Mouse (Mus musculus) midbrain, embryonic 11.5 days (tissue): ENCODE results near the gene Rpl13. TPM values are rescaled to one million over a fixed set of nuclear protein-coding genes. Genes with fewer than 3 reads are reported as not detected.

ENCODE experiments used
- ATAC-seq: fragments of 200-750 bp; cut with Nextera tagmentation; 2 replicates; pipeline ENCODE4 v1.8.0; 2017; ENCODE audit warnings: moderate TSS enrichment, moderate library complexity; ENCODE audit not compliant: low FRiP score
- DNase-seq: peaks from one replicate; pipeline ENCODE4 v3.0.0; 2015; ENCODE audit warnings: low spot score; ENCODE audit errors: missing footprints
- H3K27ac ChIP-seq: fragments of 300-500 bp; sonication (generic); 2 replicates; pipeline ENCODE4 v1.5.1; 2014; ENCODE audit warnings: low read depth, low read length
- H3K27me3 ChIP-seq: fragments of 300-500 bp; sonication (generic); 2 replicates; pipeline ENCODE4 v1.6.1; 2014; ENCODE audit warnings: mild to moderate bottlenecking, low read length, moderate library complexity, mixed read lengths; ENCODE audit not compliant: control insufficient read depth, insufficient read depth
- H3K36me3 ChIP-seq: fragments of 300-500 bp; sonication (generic); 2 replicates; pipeline ENCODE4 v1.6.1; 2014; ENCODE audit warnings: mild to moderate bottlenecking, low read length, moderate library complexity, mixed read lengths; ENCODE audit not compliant: control insufficient read depth, insufficient read depth
- H3K4me1 ChIP-seq: fragments of 300-500 bp; sonication (generic); 2 replicates; pipeline ENCODE4 v1.6.1; 2014; ENCODE audit warnings: low read length; ENCODE audit not compliant: control insufficient read depth, insufficient read depth
- H3K4me2 ChIP-seq: fragments of 300-500 bp; sonication (generic); 2 replicates; pipeline ENCODE4 v1.6.1; 2014; ENCODE audit warnings: mild to moderate bottlenecking, moderate library complexity
- H3K4me3 ChIP-seq: fragments of 300-500 bp; sonication (generic); 2 replicates; pipeline ENCODE4 v1.5.1; 2014; ENCODE audit warnings: low read depth, low read length
- H3K9ac ChIP-seq: fragments of 300-500 bp; sonication (generic); 2 replicates; pipeline ENCODE4 v1.6.1; 2014; ENCODE audit warnings: low read length
- H3K9me3 ChIP-seq: fragments of 300-500 bp; sonication (generic); 2 replicates; pipeline ENCODE4 v1.6.1; 2016; ENCODE audit warnings: low read length; ENCODE audit not compliant: control insufficient read depth
- WGBS: fragments of 180-500 bp; shearing (Covaris S2); extraction: QIAGEN DNeasy Blood & Tissue Kit; methylation state at CpG from one replicate; pipeline ENCODE4 v1.1.7; 2014; 5-methylcytosine and 5-hydroxymethylcytosine counted together
- polyA plus RNA-seq: library from polyadenylated mRNA; unstranded; fragments of >200 nt; fragmentation: Nextera tagmentation; extraction: Ambion mirVana; gene quantifications from 2 replicates; pipeline ENCODE4 v1.2.1, GENCODE M21; 2014

The Rpl13 gene
- polyA plus RNA-seq, 1 experiment from 2014 or later = 1,403 TPM

DNA sequence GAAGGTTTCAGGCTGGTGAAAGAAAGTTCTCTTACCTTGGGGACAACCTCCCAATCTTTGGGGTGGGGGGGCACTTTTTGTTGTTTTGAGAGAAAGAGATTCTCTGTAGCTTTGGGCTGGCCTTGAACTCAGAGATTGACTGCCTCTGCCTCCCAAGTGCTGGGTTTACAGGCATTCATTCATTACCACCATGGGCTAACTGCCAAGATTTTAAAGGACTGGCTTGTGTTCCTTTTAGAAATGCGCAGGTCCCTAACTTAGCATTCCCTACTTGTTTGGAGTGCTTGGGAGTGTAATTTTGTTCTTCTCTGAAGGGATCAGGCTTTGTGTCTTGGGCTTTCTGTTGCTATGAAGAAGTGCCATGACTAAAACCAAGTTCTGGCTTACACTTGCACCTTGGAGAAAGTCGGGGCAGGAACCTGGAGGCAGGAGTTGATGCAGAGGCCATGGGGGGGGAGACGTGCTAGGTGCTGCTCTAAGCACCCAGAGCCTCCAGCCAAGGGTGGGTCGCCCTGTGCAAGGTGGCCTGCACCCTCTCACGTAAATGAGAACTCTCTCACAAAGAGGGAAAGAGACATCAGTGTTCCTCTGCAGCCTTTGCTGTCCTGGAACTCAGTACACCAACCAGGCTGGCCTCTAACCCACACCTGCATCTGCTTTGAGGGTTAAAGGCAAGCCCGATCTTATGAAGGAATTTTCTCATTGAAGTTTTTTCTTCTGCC, 2.1 kb downstream of the Rpl13 start:
- peak overlapping the region; percentile 97 for H3K9ac ChIP-seq
- H3K4me3 ChIP-seq = no peak overlapping the region
- H3K36me3 ChIP-seq = peaks cover 7% of the 10 kb centered on the region; the same call in 1 of the 2 replicates
- peak overlapping the region; percentile 92 for H3K4me2 ChIP-seq
- ATAC-seq (no peak), DNase-seq (peak; percentile 76)
- H3K9me3 ChIP-seq = no peaks in the 10 kb centered on the region
- H3K27ac ChIP-seq = no peak overlapping the region
- 87% methylated on average over 6 of the region's 6 CpGs for WGBS
- H3K4me1 ChIP-seq = peaks cover 11% of the 10 kb centered on the region
- no peaks in the 10 kb centered on the region for H3K27me3 ChIP-seq

DNA sequence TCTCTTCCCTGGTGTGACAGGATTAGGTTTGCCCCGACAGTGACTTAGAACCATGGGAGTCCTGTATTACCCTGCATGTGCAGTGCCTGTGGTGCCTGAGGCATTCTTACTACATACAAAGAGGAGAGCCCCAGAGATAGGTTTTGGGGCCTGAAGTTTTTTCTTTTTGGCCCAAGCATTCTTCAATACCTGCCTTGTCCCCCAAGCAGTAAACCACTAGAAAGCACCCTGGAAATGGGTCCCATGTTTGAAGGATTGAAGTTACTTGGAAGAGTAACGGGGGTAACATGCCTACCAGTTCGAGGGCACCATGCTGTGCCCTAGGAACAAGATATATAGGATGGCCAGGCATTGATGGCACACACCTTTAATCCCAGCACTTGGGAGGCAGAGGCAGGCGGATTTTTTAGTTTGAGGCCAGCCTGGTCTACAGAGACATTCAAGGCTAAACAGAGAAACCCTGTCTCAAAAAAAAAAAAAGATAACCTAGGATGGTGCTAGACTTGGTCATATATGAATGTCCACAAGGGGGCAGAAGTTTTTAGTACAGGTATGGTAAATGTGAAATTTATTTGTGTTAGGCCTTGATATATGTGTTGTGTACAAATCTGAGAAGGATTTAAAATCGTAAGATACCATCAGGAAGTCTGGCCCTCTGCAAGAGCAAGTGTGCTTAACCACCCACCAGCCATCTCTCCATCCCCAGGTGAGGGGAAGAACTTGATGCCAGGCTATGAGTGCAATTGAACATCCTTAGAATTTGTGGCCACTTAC, 3.6 kb downstream of the Rpl13 start:
- Histone ChIP-seq H3K9ac (no peak overlapping the region), H3K4me2 (no peak overlapping the region), H3K4me3 (no peak overlapping the region), H3K27ac (no peak overlapping the region), H3K4me1 (peaks cover 11% of the 10 kb centered on the region), H3K36me3 (peaks cover 7% of the 10 kb centered on the region; the same call in 1 of the 2 replicates), H3K9me3 (no peaks in the 10 kb centered on the region), H3K27me3 (no peaks in the 10 kb centered on the region)
- peak; percentile 90 for DNase-seq
- WGBS = 65% methylated on average over 5 of the region's 5 CpGs
- no peak for ATAC-seq

DNA sequence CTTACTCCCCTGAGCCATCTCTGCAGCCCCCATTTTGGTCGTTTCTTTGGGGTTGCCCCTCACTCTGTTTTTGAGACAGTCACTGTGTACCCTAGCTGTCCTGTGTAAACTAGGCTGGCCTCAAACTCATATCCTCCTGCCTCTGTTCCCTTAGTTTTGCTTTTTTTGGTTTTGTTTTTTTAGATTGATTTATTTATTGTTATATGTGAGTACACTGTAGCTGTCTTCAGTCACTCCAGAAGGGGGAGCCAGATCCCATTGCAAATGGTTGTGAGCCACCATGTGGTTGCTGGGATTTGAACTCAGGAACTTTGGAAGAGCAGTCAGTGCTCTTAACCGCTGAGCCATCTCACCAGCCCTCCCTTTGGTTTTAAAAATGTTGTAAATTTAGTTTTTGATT, 4.4 kb downstream of the Rpl13 start:
- Histone ChIP-seq H3K4me3 (no peak overlapping the region), H3K27ac (no peak overlapping the region), H3K36me3 (peaks cover 7% of the 10 kb centered on the region; the same call in 1 of the 2 replicates), H3K9me3 (no peaks in the 10 kb centered on the region), H3K4me2 (no peak overlapping the region), H3K27me3 (no peaks in the 10 kb centered on the region), H3K9ac (no peak overlapping the region), H3K4me1 (peaks cover 11% of the 10 kb centered on the region)
- no peak for ATAC-seq
- peak; percentile 85 for DNase-seq
- WGBS = 50% methylated on average over 2 of the region's 2 CpGs

DNA sequence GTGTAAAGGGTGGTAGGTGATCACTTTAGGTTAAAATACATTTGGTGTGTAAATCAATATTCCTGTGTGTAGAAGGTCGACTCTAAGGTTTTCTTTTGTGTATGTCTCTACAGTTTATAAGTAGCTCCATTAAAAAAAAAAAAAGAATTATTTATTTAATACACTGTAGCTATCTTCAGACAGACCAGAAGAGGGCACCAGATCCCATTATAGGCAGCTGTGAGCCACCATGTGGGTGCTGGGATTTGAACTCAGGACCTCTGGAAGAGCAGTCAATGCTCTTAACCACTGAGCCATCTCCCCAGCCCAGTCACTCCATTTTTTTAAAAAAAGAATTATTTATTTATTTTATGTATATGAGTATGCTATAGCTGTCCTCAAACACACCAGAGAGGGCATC, 5.9 kb downstream of the Rpl13 start:
- peaks cover 9% of the 10 kb centered on the region for H3K4me1 ChIP-seq
- WGBS = 71% methylated on average over 1 of the region's 1 CpGs
- H3K4me3 ChIP-seq = no peak overlapping the region
- no peak overlapping the region for H3K27ac ChIP-seq
- H3K4me2 ChIP-seq = no peak overlapping the region
- no peak overlapping the region for H3K9ac ChIP-seq
- no peaks in the 10 kb centered on the region for H3K27me3 ChIP-seq
- ATAC-seq (no peak), DNase-seq (peak; percentile 74)
- peaks cover 7% of the 10 kb centered on the region; the same call in 1 of the 2 replicates for H3K36me3 ChIP-seq
- H3K9me3 ChIP-seq = no peaks in the 10 kb centered on the region

DNA sequence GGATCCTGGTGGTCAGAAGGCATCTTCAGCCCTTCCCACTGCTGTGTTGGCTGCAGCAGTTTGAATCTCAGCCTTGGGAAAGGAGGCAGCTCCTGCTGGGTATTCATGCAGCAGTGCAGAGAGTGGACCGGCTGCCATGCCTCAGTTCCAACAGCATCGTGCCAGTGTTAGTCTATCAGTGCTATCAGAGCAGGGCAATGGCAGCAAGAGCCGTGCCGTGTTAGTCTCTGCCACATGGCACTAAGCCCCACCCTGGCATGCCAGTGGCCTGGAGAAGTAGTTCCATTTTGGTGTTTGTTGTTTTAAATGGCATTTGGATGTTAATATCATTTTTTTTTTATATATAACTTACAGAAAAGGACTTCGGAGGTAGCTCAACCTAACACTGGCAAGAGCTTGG, 6.8 kb downstream of the Rpl13 start:
- DNase-seq (peak; percentile 70), ATAC-seq (no peak)
- peaks cover 7% of the 10 kb centered on the region; the same call in 1 of the 2 replicates for H3K36me3 ChIP-seq
- peaks cover under 1% of the 10 kb centered on the region; the same call in 1 of the 2 replicates for H3K4me1 ChIP-seq
- WGBS = 91% methylated on average over 5 of the region's 5 CpGs
- no peak overlapping the region for H3K4me3 ChIP-seq
- H3K9me3 ChIP-seq = no peaks in the 10 kb centered on the region
- no peak overlapping the region for H3K4me2 ChIP-seq
- no peak overlapping the region for H3K27ac ChIP-seq
- no peak overlapping the region for H3K9ac ChIP-seq
- H3K27me3 ChIP-seq = no peaks in the 10 kb centered on the region

DNA sequence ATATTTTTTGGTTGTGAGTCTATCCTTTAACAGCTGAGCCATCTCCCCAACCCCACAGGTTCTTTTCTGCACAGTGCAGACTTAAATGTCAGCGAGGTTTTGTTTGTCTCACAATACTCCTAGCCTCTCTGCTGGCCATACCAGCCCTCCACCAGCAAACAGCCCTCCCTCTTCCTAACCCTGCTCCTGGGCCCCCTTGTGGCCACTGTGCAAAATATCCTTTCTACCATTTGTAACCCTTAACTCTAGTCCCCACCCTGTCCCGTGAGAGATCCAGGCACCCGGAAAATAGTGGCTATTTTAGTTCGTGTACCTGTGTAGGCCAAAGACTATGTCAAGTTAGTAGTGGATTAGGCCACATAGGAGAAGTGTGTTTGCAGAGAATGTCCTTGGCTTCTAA, 8.5 kb downstream of the Rpl13 start:
- 24% methylated on average over 4 of the region's 4 CpGs for WGBS
- Histone ChIP-seq H3K4me3 (no peak overlapping the region), H3K4me2 (no peak overlapping the region), H3K9me3 (no peaks in the 10 kb centered on the region), H3K36me3 (no peaks in the 10 kb centered on the region), H3K27ac (no peak overlapping the region), H3K9ac (no peak overlapping the region), H3K4me1 (no peaks in the 10 kb centered on the region), H3K27me3 (peaks cover 1% of the 10 kb centered on the region)
- ATAC-seq (0 out of 2 replicates have a peak, but pooled peaks have one; percentile 48), DNase-seq (peak; percentile 94)

DNA sequence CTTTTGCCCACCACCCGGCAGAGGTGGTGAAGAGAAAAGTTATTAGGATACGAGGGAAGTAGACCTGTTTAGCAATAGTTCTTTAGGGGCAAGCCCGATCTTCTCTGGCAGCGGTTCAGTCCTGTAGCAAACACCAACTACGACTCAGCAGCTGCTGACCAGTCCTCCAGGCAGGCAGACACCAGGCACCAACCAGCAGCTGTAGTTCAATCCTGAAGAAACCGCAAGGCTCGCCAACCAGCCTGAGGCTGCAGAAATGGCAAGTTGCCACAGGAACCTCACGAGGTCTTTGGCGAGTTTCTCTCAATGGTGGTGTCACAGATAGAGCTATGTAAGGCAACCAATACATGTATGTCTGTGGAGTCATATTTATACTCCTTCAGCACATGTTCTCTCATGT, 10.7 kb downstream of the Rpl13 start:
- peaks cover 8% of the 10 kb centered on the region for H3K4me1 ChIP-seq
- ATAC-seq (no peak), DNase-seq (no peak)
- no peak overlapping the region for H3K9ac ChIP-seq
- no peak overlapping the region for H3K27ac ChIP-seq
- 85% methylated on average over 9 of the region's 9 CpGs for WGBS
- no peak overlapping the region for H3K4me3 ChIP-seq
- no peaks in the 10 kb centered on the region for H3K9me3 ChIP-seq
- H3K27me3 ChIP-seq = peaks cover 24% of the 10 kb centered on the region
- H3K4me2 ChIP-seq = no peak overlapping the region
- no peaks in the 10 kb centered on the region for H3K36me3 ChIP-seq

DNA sequence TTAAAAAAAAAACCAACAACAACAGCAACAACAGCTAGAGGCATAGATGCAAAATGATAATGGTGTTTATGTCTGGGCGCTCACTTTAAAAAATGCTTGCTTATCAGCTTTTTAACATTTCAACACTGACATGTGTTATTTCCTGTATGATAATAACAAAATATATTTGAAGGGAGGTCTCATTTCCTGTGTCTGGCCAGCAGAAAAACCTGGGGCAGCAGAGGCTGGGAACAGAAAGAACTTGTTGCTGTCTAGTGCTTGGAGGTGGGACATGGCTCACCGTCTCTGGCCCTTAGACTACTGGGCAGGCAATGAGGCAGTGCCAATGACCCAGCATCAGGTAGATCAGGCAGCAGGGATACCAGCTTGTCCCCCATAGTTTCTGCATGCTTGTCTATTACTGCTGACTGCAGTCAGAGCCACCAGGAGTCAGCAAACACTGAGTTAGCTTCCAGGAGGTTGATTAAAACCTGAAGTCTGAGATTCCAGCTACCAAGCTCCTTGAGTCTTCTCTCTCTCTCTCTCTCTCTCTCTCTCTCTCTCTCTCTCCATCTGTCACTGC, 11.8 kb downstream of the Rpl13 start:
- WGBS = 78% methylated on average over 2 of the region's 2 CpGs
- Histone ChIP-seq H3K36me3 (no peaks in the 10 kb centered on the region), H3K9ac (no peak overlapping the region), H3K4me1 (peaks cover 8% of the 10 kb centered on the region), H3K4me3 (no peak overlapping the region), H3K9me3 (no peaks in the 10 kb centered on the region), H3K27me3 (peaks cover 35% of the 10 kb centered on the region), H3K4me2 (no peak overlapping the region), H3K27ac (no peak overlapping the region)
- no peak for ATAC-seq
- DNase-seq = peak; percentile 26

DNA sequence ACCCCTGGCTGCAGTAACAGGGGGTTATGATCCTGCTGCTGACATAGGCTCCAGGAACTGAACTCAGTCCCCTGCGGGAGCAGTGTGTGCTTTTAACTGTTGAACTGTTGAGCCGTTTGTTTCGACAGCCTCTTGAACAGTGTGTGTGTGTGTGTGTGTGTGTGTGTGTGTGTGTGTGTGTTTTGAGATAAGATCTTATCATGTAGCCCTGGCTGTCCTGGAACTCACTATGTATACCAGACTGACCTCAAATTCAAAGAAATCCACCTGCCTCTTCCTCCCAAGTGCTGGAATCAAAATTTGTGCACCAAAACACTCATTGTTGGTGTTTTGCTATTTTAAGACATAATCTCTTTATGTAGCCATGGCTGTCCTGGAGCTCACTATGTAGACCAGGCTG, 12.5 kb downstream of the Rpl13 start:
- no peak overlapping the region for H3K9ac ChIP-seq
- DNase-seq (peak; percentile 71), ATAC-seq (no peak)
- no peaks in the 10 kb centered on the region for H3K36me3 ChIP-seq
- H3K4me1 ChIP-seq = peaks cover 8% of the 10 kb centered on the region
- no peak overlapping the region for H3K4me2 ChIP-seq
- H3K4me3 ChIP-seq = no peak overlapping the region
- no peaks in the 10 kb centered on the region for H3K9me3 ChIP-seq
- 77% methylated on average over 3 of the region's 3 CpGs for WGBS
- H3K27ac ChIP-seq = no peak overlapping the region
- H3K27me3 ChIP-seq = peaks cover 36% of the 10 kb centered on the region
